Mouse (Mus musculus) neural tube, embryonic 14.5 days (tissue): ENCODE measurements around the gene Wdr59. TPM values are rescaled to one million over a fixed set of nuclear protein-coding genes. Genes with fewer than 3 reads are reported as not detected.

Source experiments
- ATAC-seq: fragments of 200-750 bp; cut with Nextera tagmentation; 2 replicates; pipeline ENCODE4 v1.8.0; 2017; ENCODE audit warnings: low read depth, mild to moderate bottlenecking, moderate TSS enrichment, moderate library complexity
- H3K27ac ChIP-seq: fragments of 300-500 bp; sonication (generic); 2 replicates; pipeline ENCODE4 v1.5.1; 2014; ENCODE audit warnings: low read depth, mild to moderate bottlenecking, control low read depth, low read length, moderate library complexity, mixed read lengths
- H3K27me3 ChIP-seq: fragments of 300-500 bp; sonication (generic); 2 replicates; pipeline ENCODE4 v1.6.1; 2014; ENCODE audit warnings: low read length; ENCODE audit not compliant: control insufficient read depth, insufficient read depth
- H3K36me3 ChIP-seq: fragments of 300-500 bp; sonication (generic); 2 replicates; pipeline ENCODE4 v1.6.1; 2014; ENCODE audit warnings: low read length, mixed read lengths; ENCODE audit not compliant: control insufficient read depth, insufficient read depth
- H3K4me1 ChIP-seq: fragments of 300-500 bp; sonication (generic); 2 replicates; pipeline ENCODE4 v1.6.1; 2014; ENCODE audit warnings: low read length; ENCODE audit not compliant: control insufficient read depth, insufficient read depth
- H3K4me2 ChIP-seq: fragments of 300-500 bp; sonication (generic); 2 replicates; pipeline ENCODE4 v1.6.1; 2014; ENCODE audit warnings: mild to moderate bottlenecking, low read depth, low read length, control low read depth
- H3K4me3 ChIP-seq: fragments of 300-500 bp; sonication (generic); 2 replicates; pipeline ENCODE4 v1.5.1; 2014; ENCODE audit warnings: low read depth, low read length, control low read depth, mixed read lengths
- H3K9ac ChIP-seq: fragments of 300-500 bp; sonication (generic); replicated peaks from 2 replicates; pipeline ENCODE4 v1.6.1; 2014; ENCODE audit warnings: low read depth, mild to moderate bottlenecking, control low read depth, low read length, mixed read lengths
- H3K9me3 ChIP-seq: fragments of 300-500 bp; sonication (generic); 2 replicates; pipeline ENCODE4 v1.6.1; 2016; ENCODE audit warnings: low read length; ENCODE audit not compliant: control insufficient read depth
- WGBS: fragments of 180-500 bp; shearing (Covaris S2); extraction: QIAGEN DNeasy Blood & Tissue Kit; methylation state at CpG from one replicate; pipeline ENCODE4 v1.1.7; 2014; 5-methylcytosine and 5-hydroxymethylcytosine counted together
- polyA plus RNA-seq: library from polyadenylated mRNA; unstranded; fragments of >200 nt; fragmentation: Nextera tagmentation; extraction: Ambion mirVana; gene quantifications from 2 replicates; pipeline ENCODE4 v1.2.1, GENCODE M21; 2014

The Wdr59 gene
- polyA plus RNA-seq, 1 experiment from 2014 or later: 8.5 TPM

GRCm38 (mm10) chr8:111563687-111564086, 41.8 kb upstream of the Wdr59 start:
- Histone ChIP-seq H3K36me3 (no peaks in the 10 kb centered on the region), H3K9ac (no peak overlapping the region), H3K4me1 (peaks cover 30% of the 10 kb centered on the region), H3K27ac (no peak overlapping the region), H3K9me3 (no peaks in the 10 kb centered on the region), H3K4me3 (no peak overlapping the region), H3K4me2 (no peak overlapping the region), H3K27me3 (no peaks in the 10 kb centered on the region)
- ATAC-seq: no peak
- WGBS: 96% methylated on average over 4 of the region's 4 CpGs

DNA sequence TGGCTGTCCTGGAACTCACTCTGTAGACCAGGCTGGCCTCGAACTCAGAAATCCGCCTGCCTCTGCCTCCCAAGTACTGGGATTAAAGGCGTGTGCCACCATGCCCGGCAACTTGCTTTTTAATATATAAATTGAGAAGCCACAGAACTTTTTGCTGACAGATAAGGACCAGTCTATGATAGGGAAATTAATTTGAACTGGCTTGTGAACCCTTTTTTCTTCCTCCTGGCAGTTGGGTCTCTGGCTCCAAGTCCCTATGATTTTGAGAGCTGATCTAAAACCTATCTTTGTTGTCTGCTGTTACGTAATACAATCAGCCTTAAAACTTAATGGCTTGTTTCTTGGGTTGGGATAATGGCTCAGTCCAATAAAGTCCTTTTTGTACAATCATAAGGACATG, 41.2 kb upstream of the Wdr59 start:
- WGBS: 96% methylated on average over 5 of the region's 5 CpGs
- Histone ChIP-seq H3K9ac (no peak overlapping the region), H3K27me3 (no peaks in the 10 kb centered on the region), H3K27ac (no peak overlapping the region), H3K4me1 (peaks cover 32% of the 10 kb centered on the region), H3K4me2 (no peak overlapping the region), H3K9me3 (no peaks in the 10 kb centered on the region), H3K36me3 (no peaks in the 10 kb centered on the region), H3K4me3 (no peak overlapping the region)
- no peak for ATAC-seq

DNA sequence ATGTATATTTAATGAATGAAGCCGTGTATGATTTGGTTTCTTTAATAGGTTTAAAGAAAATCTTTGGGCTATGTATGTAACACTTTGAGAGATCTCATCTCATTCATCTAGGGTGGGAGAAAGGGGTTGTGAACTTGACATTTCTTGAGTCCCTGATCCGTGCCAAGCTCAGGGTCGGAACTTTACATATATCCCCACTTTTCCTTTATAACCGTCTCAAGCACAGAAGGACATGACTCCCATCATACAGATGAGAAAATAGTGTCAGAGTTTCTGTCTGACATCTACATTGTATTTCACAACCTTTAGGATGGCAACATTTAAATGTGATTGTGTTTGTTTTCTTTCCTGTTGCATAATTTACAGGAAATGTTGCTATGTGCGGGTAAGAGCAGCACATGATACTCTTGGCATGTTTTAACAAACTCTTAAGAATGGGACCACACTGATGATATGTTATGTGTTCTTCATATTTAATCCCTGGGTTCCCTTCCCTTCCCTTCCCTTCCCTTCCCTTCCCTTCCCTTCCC, 40.4 kb upstream of the Wdr59 start:
- no peak for ATAC-seq
- no peak overlapping the region for H3K9ac ChIP-seq
- H3K4me3 ChIP-seq: no peak overlapping the region
- H3K4me2 ChIP-seq: no peak overlapping the region
- H3K36me3 ChIP-seq: no peaks in the 10 kb centered on the region
- no peaks in the 10 kb centered on the region for H3K27me3 ChIP-seq
- H3K9me3 ChIP-seq: no peaks in the 10 kb centered on the region
- 95% methylated on average over 5 of the region's 5 CpGs for WGBS
- H3K4me1 ChIP-seq: peaks cover 25% of the 10 kb centered on the region
- no peak overlapping the region for H3K27ac ChIP-seq

DNA sequence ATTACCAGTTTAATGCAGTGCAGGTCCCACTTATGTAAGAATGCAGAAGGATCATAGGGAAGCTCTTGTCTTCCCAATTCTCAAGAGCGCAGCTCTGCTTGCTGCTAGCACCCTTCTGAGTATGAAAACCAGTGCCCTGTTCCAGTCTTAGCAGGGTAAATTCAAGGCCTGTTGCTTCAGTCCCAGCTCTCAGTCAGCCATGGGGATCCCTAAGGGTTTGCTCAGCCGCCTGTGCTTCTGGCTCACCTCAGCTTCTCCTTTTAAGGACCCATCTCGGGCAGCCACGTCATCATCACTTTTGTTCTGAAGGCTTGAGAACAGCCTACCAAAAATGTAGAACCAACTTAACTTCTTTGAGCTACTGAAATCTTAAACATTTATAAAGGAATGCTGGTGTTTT, 39.9 kb upstream of the Wdr59 start:
- no peak for ATAC-seq
- Histone ChIP-seq H3K9me3 (no peaks in the 10 kb centered on the region), H3K36me3 (no peaks in the 10 kb centered on the region), H3K27ac (no peak overlapping the region), H3K27me3 (no peaks in the 10 kb centered on the region), H3K9ac (no peak overlapping the region), H3K4me1 (peaks cover 21% of the 10 kb centered on the region; the same call in 1 of the 2 replicates), H3K4me2 (no peak overlapping the region), H3K4me3 (no peak overlapping the region)
- WGBS: 85% methylated on average over 4 of the region's 4 CpGs

- Histone ChIP-seq H3K36me3 (no peaks in the 10 kb centered on the region), H3K27ac (no peak overlapping the region), H3K4me3 (no peak overlapping the region), H3K27me3 (no peaks in the 10 kb centered on the region), H3K4me1 (peaks cover 22% of the 10 kb centered on the region; the same call in 1 of the 2 replicates), H3K4me2 (no peak overlapping the region), H3K9me3 (no peaks in the 10 kb centered on the region), H3K9ac (no peak overlapping the region)
- 63% methylated on average over 8 of the region's 8 CpGs for WGBS
- no peak for ATAC-seq
Observed at GRCm38 (mm10) chr8:111551511-111552130, 29.7 kb upstream of the Wdr59 start.

DNA sequence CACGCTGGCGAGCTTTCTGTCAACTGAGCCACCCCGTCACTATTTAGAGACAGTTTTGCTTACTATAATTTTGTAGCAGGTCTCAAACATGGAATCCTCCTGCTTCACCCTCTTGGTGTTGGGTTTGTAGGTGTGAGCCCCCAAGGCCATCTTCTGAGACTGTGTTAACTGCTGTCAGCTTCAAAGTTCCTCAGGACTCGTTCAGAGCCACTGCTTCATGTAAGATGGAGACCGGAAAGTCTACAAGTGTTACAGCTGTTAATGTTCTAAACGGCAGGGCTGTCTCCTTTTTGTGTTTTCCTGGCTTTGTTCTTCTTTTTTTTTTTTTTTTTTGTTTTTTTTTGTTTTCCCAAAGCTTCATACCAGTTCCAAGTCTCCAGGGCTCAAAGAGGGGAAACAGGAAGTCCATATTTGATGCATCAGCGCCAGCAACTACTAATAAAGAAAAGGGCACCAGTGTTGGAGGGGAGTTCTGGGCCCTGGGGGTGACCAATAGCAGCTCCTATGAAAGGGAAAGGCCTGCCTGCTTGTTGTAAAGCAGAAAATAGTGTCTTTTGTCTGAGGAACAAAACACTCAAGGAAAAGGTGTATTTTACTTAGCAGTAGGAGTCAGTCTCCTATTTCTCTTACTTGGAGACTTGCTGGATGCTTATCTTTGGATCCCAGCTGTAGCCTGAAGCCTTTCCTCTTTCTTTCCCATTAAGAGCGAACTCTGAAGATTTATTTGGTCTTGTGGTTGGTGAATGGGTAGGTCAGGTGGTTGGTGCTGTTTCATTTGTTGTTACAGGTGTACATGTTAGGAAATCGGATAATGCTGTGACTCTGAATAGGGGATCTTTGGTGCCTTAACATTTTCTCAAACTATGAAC, 28.3 kb upstream of the Wdr59 start:
- Histone ChIP-seq H3K27ac (0 out of 2 replicates have a peak overlapping the region, but pooled peaks have one; percentile 10), H3K9me3 (no peaks in the 10 kb centered on the region), H3K9ac (no peak overlapping the region), H3K36me3 (no peaks in the 10 kb centered on the region), H3K4me2 (no peak overlapping the region), H3K4me3 (no peak overlapping the region), H3K27me3 (no peaks in the 10 kb centered on the region), H3K4me1 (peaks cover 18% of the 10 kb centered on the region; the same call in 1 of the 2 replicates)
- 61% methylated on average over 9 of the region's 9 CpGs for WGBS
- no peak for ATAC-seq

DNA sequence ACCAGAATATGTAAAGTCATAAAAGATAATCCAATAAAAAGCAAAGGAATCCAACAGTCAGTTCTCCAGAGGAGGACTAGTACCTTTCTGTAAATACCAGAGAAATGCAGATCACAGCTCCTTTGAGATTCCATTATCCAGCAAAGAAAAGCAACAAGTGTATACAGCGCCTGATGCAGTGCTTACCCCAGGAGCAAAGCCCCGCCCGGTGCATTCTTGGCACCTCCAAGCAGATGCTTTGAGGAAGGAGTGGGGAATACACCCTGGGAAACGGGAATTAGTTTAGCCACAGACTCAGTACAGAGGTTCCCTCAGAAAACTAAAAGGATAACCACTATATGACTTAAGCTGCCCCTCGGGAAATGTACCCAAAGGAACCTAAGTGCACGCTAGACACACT, 26.3 kb upstream of the Wdr59 start:
- H3K27ac ChIP-seq: no peak overlapping the region
- no peaks in the 10 kb centered on the region for H3K9me3 ChIP-seq
- H3K4me2 ChIP-seq: no peak overlapping the region
- WGBS: 86% methylated on average over 6 of the region's 6 CpGs
- H3K36me3 ChIP-seq: no peaks in the 10 kb centered on the region
- H3K4me3 ChIP-seq: no peak overlapping the region
- no peak for ATAC-seq
- H3K27me3 ChIP-seq: no peaks in the 10 kb centered on the region
- 0 out of 2 replicates have a peak, but pooled peaks cover 13% of the 10 kb centered on the region for H3K4me1 ChIP-seq
- no peak overlapping the region for H3K9ac ChIP-seq

DNA sequence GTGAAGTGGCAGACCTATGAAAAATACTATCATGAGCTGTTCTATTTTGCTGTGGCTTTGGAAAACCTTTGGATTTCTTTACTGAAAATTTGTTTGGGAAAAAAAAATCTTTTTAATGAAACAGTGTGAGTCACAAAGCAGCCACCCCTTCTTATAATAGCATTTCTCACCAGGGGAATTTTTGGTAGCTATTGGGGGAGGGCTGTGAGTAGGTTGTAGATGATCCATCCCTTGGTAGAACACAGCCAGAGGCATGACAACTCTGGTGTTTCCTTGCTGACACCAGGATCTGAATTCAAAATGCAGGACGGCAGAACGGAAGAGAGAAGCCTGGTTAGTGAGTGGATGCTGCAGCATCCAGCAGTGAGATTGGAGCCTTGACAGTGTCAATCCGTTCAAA, 25.3 kb upstream of the Wdr59 start:
- no peak for ATAC-seq
- H3K4me1 ChIP-seq: 0 out of 2 replicates have a peak, but pooled peaks cover 13% of the 10 kb centered on the region
- WGBS: 93% methylated on average over 3 of the region's 3 CpGs
- H3K9ac ChIP-seq: no peak overlapping the region
- no peaks in the 10 kb centered on the region for H3K9me3 ChIP-seq
- H3K27me3 ChIP-seq: no peaks in the 10 kb centered on the region
- no peak overlapping the region for H3K4me2 ChIP-seq
- H3K36me3 ChIP-seq: no peaks in the 10 kb centered on the region
- H3K27ac ChIP-seq: no peak overlapping the region
- H3K4me3 ChIP-seq: no peak overlapping the region
